Mouse (Mus musculus) heart, postnatal 0 days (tissue): Measurements from ENCODE around the gene Tbrg4. TPM values are rescaled to one million over a fixed set of nuclear protein-coding genes. Genes with fewer than 3 reads are reported as not detected.
A peak's percentile ranks its signal among the peaks of the same experiment; 100 is the strongest.

Experiments
- ATAC-seq: fragments of 200-750 bp; cut with Nextera tagmentation; 2 replicates; pipeline ENCODE4 v1.8.0; 2017; ENCODE audit warnings: low read depth, moderate number of reproducible peaks, moderate library complexity; ENCODE audit not compliant: insufficient read depth
- DNase-seq: peaks from one replicate; pipeline ENCODE4 v3.0.0-alpha.2; 2016; ENCODE audit warnings: low spot score
- H3K27ac ChIP-seq: fragments of 300-500 bp; sonication (generic); 2 replicates; pipeline ENCODE4 v1.5.1; 2014; ENCODE audit warnings: low read depth, mild to moderate bottlenecking
- H3K27me3 ChIP-seq: fragments of 300-500 bp; sonication (generic); 2 replicates; pipeline ENCODE4 v1.6.1; 2014; ENCODE audit warnings: low read length, mixed read lengths; ENCODE audit not compliant: control insufficient read depth, insufficient read depth
- H3K36me3 ChIP-seq: fragments of 300-500 bp; sonication (generic); replicated peaks from 2 replicates; pipeline ENCODE4 v1.6.1; 2014; ENCODE audit warnings: low read length, mixed read lengths; ENCODE audit not compliant: control insufficient read depth, insufficient read depth
- H3K4me1 ChIP-seq: fragments of 300-500 bp; sonication (generic); 2 replicates; pipeline ENCODE4 v1.6.1; 2014; ENCODE audit warnings: antibody characterized with exemption; ENCODE audit not compliant: control insufficient read depth, insufficient read depth
- H3K4me2 ChIP-seq: fragments of 300-500 bp; sonication (generic); 2 replicates; pipeline ENCODE4 v1.6.1; 2014; ENCODE audit warnings: low read depth, mild to moderate bottlenecking, low read length, moderate library complexity
- H3K4me3 ChIP-seq: fragments of 300-500 bp; sonication (generic); 2 replicates; pipeline ENCODE4 v1.5.1; 2014; ENCODE audit warnings: low read depth, low read length
- H3K9ac ChIP-seq: fragments of 300-500 bp; sonication (generic); replicated peaks from 2 replicates; pipeline ENCODE4 v1.6.1; 2014; ENCODE audit warnings: low read depth, low read length, mixed read lengths
- H3K9me3 ChIP-seq: fragments of 300-500 bp; sonication (generic); replicated peaks from 2 replicates; pipeline ENCODE4 v1.6.1; 2016; ENCODE audit warnings: low read length; ENCODE audit not compliant: control insufficient read depth
- CTCF ChIP-seq: IDR thresholded peaks from 2 replicates; pipeline ENCODE4 v1.5.1; 2016; ENCODE audit warnings: antibody characterized with exemption, control low read depth, low read depth
- EP300 ChIP-seq: IDR thresholded peaks from 2 replicates; pipeline ENCODE4 v1.6.1; 2016; ENCODE audit warnings: antibody characterized with exemption, low read depth
- WGBS: fragments of 180-500 bp; shearing (Covaris S2); extraction: QIAGEN DNeasy Blood & Tissue Kit; methylation state at CpG from one replicate; pipeline ENCODE4 v1.1.7; 2014; 5-methylcytosine and 5-hydroxymethylcytosine counted together
- polyA plus RNA-seq: library from polyadenylated mRNA; unstranded; fragments of >200 nt; fragmentation: Nextera tagmentation; extraction: Ambion mirVana; gene quantifications from 2 replicates; pipeline ENCODE4 v1.2.1, GENCODE M21; 2015
- total RNA-seq: library from RNA; depleted of rRNA; stranded (reverse); fragments of >200 nt; gene quantifications from 2 replicates; pipeline ENCODE4 v1.2.3, GENCODE M21; 2014; ENCODE audit warnings: low replicate concordance

Gene Tbrg4
- total and polyA plus RNA-seq, 2 experiments from 2014 or later = 62.5 to 65.8 TPM

- no peak overlapping the region for H3K27ac ChIP-seq
- no peaks in the 10 kb centered on the region for H3K27me3 ChIP-seq
- no peak overlapping the region for H3K9ac ChIP-seq
- no peak overlapping the region for H3K4me3 ChIP-seq
- peaks cover 69% of the 10 kb centered on the region for H3K36me3 ChIP-seq
- no peak overlapping the region for H3K4me2 ChIP-seq
- no peaks in the 10 kb centered on the region for H3K9me3 ChIP-seq
- ATAC-seq (no peak), DNase-seq (peak; percentile 4)
- no peaks in the 10 kb centered on the region; the same call in 1 of the 2 replicates for H3K4me1 ChIP-seq
- WGBS = 52% methylated on average over 5 of the region's 5 CpGs
- TF ChIP-seq EP300 (no peak), CTCF (no peak)
These were observed 30.5 kb downstream of the Tbrg4 start for GRCm38 (mm10) chr11:6595339-6595738.

DNA sequence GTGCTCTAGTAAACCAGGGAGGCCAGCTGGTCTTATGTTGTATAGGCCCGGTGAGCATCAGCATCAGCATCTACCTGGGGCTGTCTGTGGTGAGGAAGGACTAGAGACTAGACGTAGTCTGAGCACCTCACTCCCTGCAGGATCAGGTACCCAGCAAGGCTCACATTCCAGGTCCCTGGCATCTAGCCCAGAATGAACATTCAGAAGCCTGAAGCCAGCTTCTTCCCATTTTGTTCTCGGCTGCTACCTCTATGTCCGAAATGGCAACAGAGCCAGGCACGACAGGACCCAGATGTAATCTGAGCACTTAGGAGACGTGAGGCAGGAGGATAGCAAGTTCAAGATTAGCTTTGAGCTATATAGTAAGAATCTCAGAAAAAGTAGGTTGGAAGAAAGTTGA, 31.0 kb downstream of the Tbrg4 start:
- ATAC-seq = no peak
- 46% methylated on average over 6 of the region's 6 CpGs for WGBS
- Histone ChIP-seq H3K4me2 (no peak overlapping the region), H3K27ac (no peak overlapping the region), H3K9me3 (no peaks in the 10 kb centered on the region), H3K36me3 (peaks cover 72% of the 10 kb centered on the region), H3K9ac (no peak overlapping the region), H3K4me1 (no peaks in the 10 kb centered on the region; the same call in 1 of the 2 replicates), H3K27me3 (no peaks in the 10 kb centered on the region), H3K4me3 (no peak overlapping the region)
- TF ChIP-seq EP300 = no peak
- TF ChIP-seq CTCF = no peak
- peak; percentile 7 for DNase-seq

- no peaks in the 10 kb centered on the region for H3K27me3 ChIP-seq
- no peak overlapping the region for H3K4me2 ChIP-seq
- peaks cover 84% of the 10 kb centered on the region for H3K36me3 ChIP-seq
- TF ChIP-seq EP300 (no peak), CTCF (no peak)
- no peaks in the 10 kb centered on the region for H3K9me3 ChIP-seq
- DNase-seq (no peak), ATAC-seq (no peak)
- 89% methylated on average over 11 of the region's 11 CpGs for WGBS
- H3K4me1 ChIP-seq = no peaks in the 10 kb centered on the region; the same call in 1 of the 2 replicates
- H3K4me3 ChIP-seq = no peak overlapping the region
- no peak overlapping the region for H3K9ac ChIP-seq
- no peak overlapping the region for H3K27ac ChIP-seq
These were observed 32.5 kb downstream of the Tbrg4 start for GRCm38 (mm10) chr11:6593406-6593805.

DNA sequence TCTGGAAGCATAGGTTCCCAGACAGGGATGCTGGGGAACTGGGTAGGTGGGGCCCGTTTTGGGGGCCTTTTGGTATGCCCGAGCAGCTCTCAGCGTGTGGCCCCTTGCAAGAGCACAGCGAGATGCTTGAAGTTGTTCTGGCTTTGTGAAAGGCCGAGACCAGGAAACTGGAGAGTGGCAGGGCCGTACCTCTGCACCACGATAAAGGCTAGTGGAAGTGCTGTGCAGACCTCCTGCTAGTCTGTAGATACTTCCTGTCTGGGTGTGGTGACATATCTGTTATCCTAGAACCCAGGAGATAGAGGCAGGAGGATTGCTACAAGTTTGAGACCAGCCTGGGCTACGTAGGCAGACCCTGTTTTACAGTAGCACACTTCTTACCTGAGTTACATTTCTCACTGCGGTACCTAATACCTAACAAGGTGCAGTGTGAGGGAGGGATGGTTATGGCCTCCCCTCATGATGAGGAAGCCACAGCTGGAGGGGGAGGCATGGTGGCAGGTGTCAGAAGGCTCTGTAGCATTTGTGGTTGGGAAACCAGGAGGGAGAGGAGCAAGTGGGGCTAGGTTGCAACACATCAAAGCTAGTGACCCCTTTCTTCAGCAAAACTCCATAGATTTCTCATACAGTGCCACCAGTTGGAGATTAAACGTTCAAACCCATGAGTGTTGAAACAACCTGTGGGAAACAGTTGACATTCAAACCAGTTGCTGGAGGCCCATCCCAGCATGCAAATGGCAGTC, 34.8 kb downstream of the Tbrg4 start:
- no peaks in the 10 kb centered on the region for H3K27me3 ChIP-seq
- H3K4me3 ChIP-seq = no peak overlapping the region
- peaks cover 72% of the 10 kb centered on the region for H3K36me3 ChIP-seq
- no peak for ATAC-seq
- no peaks in the 10 kb centered on the region for H3K9me3 ChIP-seq
- H3K4me1 ChIP-seq = peaks cover 6% of the 10 kb centered on the region
- TF ChIP-seq EP300 = no peak
- TF ChIP-seq CTCF = no peak
- no peak for DNase-seq
- no peak overlapping the region for H3K4me2 ChIP-seq
- 84% methylated on average over 10 of the region's 10 CpGs for WGBS
- no peak overlapping the region for H3K9ac ChIP-seq
- H3K27ac ChIP-seq = no peak overlapping the region

GRCm38 (mm10) chr11:6589838-6590237, 36.0 kb downstream of the Tbrg4 start:
- no peak overlapping the region for H3K4me3 ChIP-seq
- peaks cover 69% of the 10 kb centered on the region for H3K36me3 ChIP-seq
- whole genome bisulfite sequencing = 71% methylated on average over 7 of the region's 7 CpGs
- DNase-seq = no peak
- no peaks in the 10 kb centered on the region for H3K9me3 ChIP-seq
- no peaks in the 10 kb centered on the region for H3K27me3 ChIP-seq
- no peak overlapping the region for H3K27ac ChIP-seq
- no peak for ATAC-seq
- H3K4me2 ChIP-seq = no peak overlapping the region
- no peak for TF ChIP-seq CTCF
- TF ChIP-seq EP300 = no peak
- no peak overlapping the region for H3K9ac ChIP-seq
- H3K4me1 ChIP-seq = peaks cover 6% of the 10 kb centered on the region; the same call in 1 of the 2 replicates

- WGBS = 93% methylated on average over 7 of the region's 7 CpGs
- no peak overlapping the region for H3K27ac ChIP-seq
- no peak for ATAC-seq
- no peak overlapping the region for H3K4me2 ChIP-seq
- H3K27me3 ChIP-seq = no peaks in the 10 kb centered on the region
- no peaks in the 10 kb centered on the region for H3K9me3 ChIP-seq
- TF ChIP-seq CTCF (no peak), EP300 (no peak)
- H3K9ac ChIP-seq = no peak overlapping the region
- H3K4me3 ChIP-seq = no peak overlapping the region
- peaks cover 53% of the 10 kb centered on the region for H3K36me3 ChIP-seq
- peaks cover 6% of the 10 kb centered on the region; the same call in 1 of the 2 replicates for H3K4me1 ChIP-seq
- no peak for DNase-seq
These were observed 37.6 kb downstream of the Tbrg4 start for GRCm38 (mm10) chr11:6588295-6588694.
